Mouse (Mus musculus): ENCODE data around the gene Foxp2.

Foxp2 gene

DNA sequence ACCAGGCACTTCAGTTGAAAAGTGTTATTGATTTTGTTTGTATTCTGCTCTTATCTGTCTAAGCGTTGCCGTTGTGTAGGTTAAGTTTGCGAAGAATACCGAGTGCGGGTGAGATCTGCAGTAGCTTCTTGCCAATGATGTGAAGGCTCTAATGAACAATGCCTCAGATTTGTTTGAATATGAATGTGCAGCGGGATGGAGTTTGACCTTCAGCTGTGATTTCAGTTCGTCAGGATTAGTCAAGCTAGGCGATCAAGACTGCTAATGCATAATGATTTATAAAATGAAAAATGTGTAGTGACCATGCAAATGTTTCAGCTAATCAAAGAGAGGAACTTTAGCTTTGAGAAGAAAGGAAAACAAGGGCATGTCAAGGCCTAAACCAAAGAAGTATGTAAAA lies 469.1 kb downstream of the Foxp2 start:
- no peak for DNase-seq (ENCODE audit: low spot score in 2 of 2)

DNA sequence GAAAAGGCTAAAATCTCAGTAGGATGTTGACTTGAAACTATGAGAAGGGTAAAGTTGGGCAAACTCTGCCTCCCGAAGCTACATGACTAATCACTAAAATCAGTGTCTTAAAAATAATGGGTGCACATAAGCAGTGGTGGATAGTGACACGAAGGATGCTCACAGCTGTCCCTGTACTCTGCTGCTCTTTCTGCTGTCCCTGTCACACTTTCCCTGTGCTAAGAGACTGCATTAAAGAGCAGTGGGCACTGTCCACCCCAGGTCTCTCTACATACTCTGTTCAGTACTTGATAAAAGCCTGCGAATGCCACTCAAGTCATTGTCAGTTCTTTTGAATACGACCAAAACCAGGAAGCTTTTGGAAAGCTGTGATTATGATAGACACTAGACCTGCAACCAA lies 469.7 kb downstream of the Foxp2 start:
- no peak for DNase-seq (ENCODE audit: low spot score in 2 of 2)

DNA sequence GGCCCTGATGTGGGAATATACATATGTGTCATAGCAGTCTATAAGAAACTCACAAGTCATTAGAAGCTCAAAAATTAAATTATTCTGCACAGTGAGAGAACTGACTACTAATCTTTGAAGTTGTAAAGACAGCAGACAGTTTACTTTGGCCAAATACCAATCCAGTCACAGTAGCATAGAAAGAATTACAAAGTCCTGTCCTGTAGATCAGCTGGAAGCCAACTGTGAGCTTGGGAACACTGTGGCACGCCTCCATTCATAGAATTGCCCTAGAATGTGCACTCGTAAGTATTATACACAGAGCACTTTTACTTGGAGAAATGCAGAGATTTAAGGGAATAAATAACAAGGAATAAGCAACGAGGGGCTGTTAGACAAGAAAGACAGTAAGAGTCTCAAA lies 472.5 kb downstream of the Foxp2 start:
- DNase-seq (ENCODE audit: low spot score in 2 of 2): no peak

DNA sequence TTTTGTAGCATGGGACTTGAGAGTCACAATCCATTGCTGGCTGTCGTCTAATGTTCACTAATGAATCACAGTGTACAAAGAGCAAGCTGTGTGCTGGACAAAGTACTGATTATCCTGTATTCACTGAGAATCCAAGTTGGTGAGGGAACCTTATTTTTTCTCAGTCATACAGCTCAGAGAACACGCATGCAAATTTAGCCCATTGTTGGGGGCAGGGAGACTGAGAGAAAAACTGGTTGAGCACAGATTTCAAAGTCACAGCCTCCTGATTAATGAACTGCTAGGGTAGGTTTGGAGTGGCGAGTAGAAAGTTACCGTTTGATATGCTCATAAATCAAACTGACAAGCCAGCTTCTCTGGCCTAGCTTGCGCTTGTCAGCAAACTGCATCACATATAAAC lies 477.1 kb downstream of the Foxp2 start:
- no peak for DNase-seq (ENCODE audit: low spot score in 2 of 2)

- DNase-seq (ENCODE audit: low spot score in 2 of 2): no peak
These were observed 495.3 kb downstream of the Foxp2 start for GRCm38 (mm10) chr6:15396462-15396861.

GRCm38 (mm10) chr6:15397485-15397884 lies 496.3 kb downstream of the Foxp2 start:
- DNase-seq (ENCODE audit: low spot score in 2 of 2): no peak

- no peak for DNase-seq (ENCODE audit: low spot score in 2 of 2)
These were observed 500.0 kb downstream of the Foxp2 start for GRCm38 (mm10) chr6:15401138-15401537.

- DNase-seq (ENCODE audit: low spot score in 2 of 2): no peak
These were observed 500.9 kb downstream of the Foxp2 start for GRCm38 (mm10) chr6:15402026-15402425.

GRCm38 (mm10) chr6:15415099-15415498 lies 514.0 kb downstream of the Foxp2 start:
- DNase-seq (ENCODE audit: low spot score in 2 of 2): no peak

DNA sequence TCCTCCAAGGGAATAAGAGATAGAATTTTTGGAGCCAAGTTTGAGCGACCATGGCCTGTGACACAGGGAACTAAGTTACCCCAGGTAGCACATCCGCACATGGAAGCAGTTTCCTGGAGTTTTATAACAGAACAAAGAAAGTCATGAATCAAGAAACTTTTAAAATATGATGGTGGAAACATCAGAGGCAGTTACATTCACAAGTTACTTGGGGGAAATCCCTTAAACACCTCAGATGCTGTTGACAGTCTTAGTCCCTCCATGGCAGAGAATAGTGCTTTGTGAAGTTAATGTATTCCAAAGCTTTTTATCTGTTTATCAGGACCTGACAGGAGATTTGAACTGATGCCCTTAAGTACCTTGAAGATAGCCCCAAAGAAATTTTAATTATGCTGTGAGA lies 558.6 kb downstream of the Foxp2 start:
- no peak for DNase-seq (ENCODE audit: low spot score in 2 of 2)

DNA sequence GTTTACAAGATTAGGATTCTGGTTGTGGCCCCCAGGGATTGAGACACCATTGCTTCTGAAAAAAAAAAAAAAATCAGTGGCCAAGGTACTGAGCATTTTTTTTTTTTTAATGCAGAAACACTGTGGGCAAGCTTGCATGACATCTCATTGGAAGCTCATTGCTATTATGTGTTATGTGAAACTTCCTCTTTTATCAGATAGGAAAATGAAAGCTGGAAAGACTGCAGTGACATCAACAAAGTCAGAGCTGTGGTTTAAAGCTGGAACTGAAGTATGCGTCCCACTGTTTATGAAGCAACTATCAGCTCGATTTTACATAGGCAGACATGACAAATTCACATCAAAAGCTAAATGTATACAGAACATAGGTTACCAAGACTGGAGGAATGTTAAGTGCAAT lies 562.2 kb downstream of the Foxp2 start:
- DNase-seq (ENCODE audit: low spot score in 2 of 2): no peak

GRCm38 (mm10) chr6:15465471-15465870 lies 564.3 kb downstream of the Foxp2 start:
- DNase-seq (ENCODE audit: low spot score in 2 of 2): no peak

GRCm38 (mm10) chr6:15466634-15467033 lies 565.5 kb downstream of the Foxp2 start:
- DNase-seq (ENCODE audit: low spot score in 2 of 2): no peak

DNA sequence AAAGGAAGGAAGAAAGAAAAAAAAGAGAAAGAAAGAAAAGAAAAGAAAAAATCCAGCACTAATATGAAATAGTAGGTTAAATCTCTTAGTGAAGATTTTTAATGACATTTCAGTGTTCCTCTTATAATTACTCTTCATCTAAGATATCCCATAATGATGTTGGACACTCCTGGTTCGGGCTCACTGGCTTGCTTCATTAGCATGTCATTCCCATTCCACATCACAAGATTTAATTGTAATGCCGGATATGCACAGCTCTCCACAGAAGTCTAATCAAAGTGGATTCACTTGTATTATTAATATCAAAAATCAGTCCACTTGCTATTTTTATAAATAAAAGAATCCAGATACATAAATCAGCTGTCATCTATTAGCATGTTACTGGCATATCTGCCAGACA lies 585.8 kb downstream of the Foxp2 start:
- DNase-seq (ENCODE audit: low spot score in 2 of 2): no peak
